Mouse (Mus musculus) spleen, postnatal 36 days (tissue): Measurements from ENCODE around the gene Heatr6.
A peak's percentile ranks its signal among the peaks of the same experiment; 100 is the strongest.

Experiments
- DNase-seq, 2 experiments: peaks; one replicate each; pipeline ENCODE4 v3.0.0; 2022; ENCODE audit warnings: low spot score in 2 of 2, mixed read lengths in 1 of 2

Gene Heatr6

GRCm38 (mm10) chr11:83747376-83748265 is 5.9 kb upstream of the Heatr6 start:
- DNase-seq = no peak

- no peak for DNase-seq
These were observed 731 bp downstream of the Heatr6 start for GRCm38 (mm10) chr11:83754227-83754626.

GRCm38 (mm10) chr11:83767306-83767705 is 13.8 kb downstream of the Heatr6 start:
- peak; percentile 29 to 34 for DNase-seq

GRCm38 (mm10) chr11:83768976-83769375 is 15.5 kb downstream of the Heatr6 start:
- DNase-seq = no peak

GRCm38 (mm10) chr11:83771014-83771413 is 17.5 kb downstream of the Heatr6 start:
- DNase-seq = no peak

- DNase-seq = no peak
These were observed 18.8 kb downstream of the Heatr6 start for GRCm38 (mm10) chr11:83772341-83772740.

- DNase-seq = no peak
These were observed 20.2 kb downstream of the Heatr6 start for GRCm38 (mm10) chr11:83773691-83774090.

GRCm38 (mm10) chr11:83774324-83774723 is 20.8 kb downstream of the Heatr6 start:
- DNase-seq = no peak

- no peak for DNase-seq
These were observed 23.3 kb downstream of the Heatr6 start for GRCm38 (mm10) chr11:83776798-83777197.

GRCm38 (mm10) chr11:83783931-83784600 is 30.6 kb downstream of the Heatr6 start:
- no peak for DNase-seq

- peak in 1 of 2 experiments; percentile 11 for DNase-seq
These were observed 31.2 kb downstream of the Heatr6 start for GRCm38 (mm10) chr11:83784661-83785060.

GRCm38 (mm10) chr11:83785366-83785765 is 31.9 kb downstream of the Heatr6 start:
- peak in 1 of 2 experiments; percentile 41 for DNase-seq

GRCm38 (mm10) chr11:83786835-83787234 is 33.3 kb downstream of the Heatr6 start:
- no peak for DNase-seq

- no peak for DNase-seq
These were observed 34.0 kb downstream of the Heatr6 start for GRCm38 (mm10) chr11:83787401-83788021.

- no peak for DNase-seq
These were observed 34.8 kb downstream of the Heatr6 start for GRCm38 (mm10) chr11:83788331-83788730.

- DNase-seq = peak; percentile 49 to 58
These were observed 35.8 kb downstream of the Heatr6 start for GRCm38 (mm10) chr11:83789259-83789658.

GRCm38 (mm10) chr11:83791133-83791532 is 37.6 kb downstream of the Heatr6 start:
- no peak for DNase-seq

- no peak for DNase-seq
These were observed 38.9 kb downstream of the Heatr6 start for GRCm38 (mm10) chr11:83792316-83792914.

GRCm38 (mm10) chr11:83793264-83793663 is 39.8 kb downstream of the Heatr6 start:
- no peak for DNase-seq

GRCm38 (mm10) chr11:83796112-83796511 is 42.6 kb downstream of the Heatr6 start:
- no peak for DNase-seq

GRCm38 (mm10) chr11:83796980-83797608 is 43.6 kb downstream of the Heatr6 start:
- no peak for DNase-seq
